ENCODE assay signal across 18 mouse cellular contexts in the genomic region with DNA sequence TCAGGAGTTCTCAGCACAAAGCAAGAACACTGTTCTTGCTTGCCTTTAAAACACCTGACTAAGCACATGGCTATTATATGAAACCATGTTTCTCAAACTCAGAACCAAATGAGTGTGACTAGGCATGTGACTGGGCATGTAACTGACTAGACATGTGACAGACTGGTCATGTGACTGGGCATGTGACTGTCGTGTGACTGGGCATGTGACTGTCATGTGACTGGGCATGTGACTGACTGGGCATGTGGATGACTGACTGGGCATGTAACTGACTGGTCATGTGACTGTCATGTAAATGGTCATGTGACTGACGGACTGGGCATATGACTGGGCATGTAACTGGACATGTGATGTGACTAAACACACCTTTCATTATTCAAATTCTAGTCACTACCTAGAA. TPM values are rescaled to one million over a fixed set of nuclear protein-coding genes. Genes with fewer than 3 reads are reported as not detected.
DNase-seq lines count a peak whose midpoint lies in the region; ATAC-seq and TF ChIP-seq lines count a peak whose summit lies in the region.
"Had no signal": no experiment of that assay in that cellular context is flagged by ENCODE, and none has a peak within 500 bp of the region (broad histone marks: within the 10 kb centered on the region; RNA-seq: fewer than 3 reads in every experiment).

No protein-coding gene starts in this region.

- no peak overlapping the region for H3K9ac ChIP-seq in kidney, embryonic 14.5 days (ENCODE audit: low read depth, low read length)
- H3K9ac ChIP-seq in MEL (ENCODE audit: control insufficient read depth, low read depth, low read length, poor library complexity, severe bottlenecking), result no peak overlapping the region
- H3K9ac ChIP-seq: embryonic facial prominence, embryonic 13.5 days; forebrain, embryonic 12.5 days; heart, embryonic 13.5 days; intestine, embryonic 15.5 days; stomach, embryonic 15.5 days had no signal

- no peak overlapping the region for H3K4me2 ChIP-seq in kidney, embryonic 14.5 days (replicated peaks; ENCODE audit: low read depth, low read length)
- H3K4me2 ChIP-seq: embryonic facial prominence, embryonic 13.5 days; forebrain, embryonic 12.5 days; heart, embryonic 13.5 days; intestine, embryonic 15.5 days; liver, embryonic 11.5 days; midbrain, embryonic 11.5 days; stomach, embryonic 15.5 days had no signal

- ATAC-seq in kidney, embryonic 14.5 days (ENCODE audit: low FRiP score, low TSS enrichment), result no peak
- ATAC-seq: intestine, embryonic 15.5 days had no signal

- H3K27ac ChIP-seq in kidney, adult 2 months (ENCODE audit: insufficient read depth, low read depth, low read length), result no peak overlapping the region
- no peak overlapping the region for H3K27ac ChIP-seq in kidney, embryonic 14.5 days (ENCODE audit: low read depth, low read length)
- H3K27ac ChIP-seq in MEL (ENCODE audit: control insufficient read depth, low read depth, low read length) (no peak overlapping the region), macrophage (peak overlapping the region; percentile 14; the same call in 1 of the 2 replicates)
- H3K27ac ChIP-seq in limb, embryonic 10.5 days, result no peak overlapping the region
- H3K27ac ChIP-seq: embryonic facial prominence, embryonic 13.5 days; forebrain, embryonic 12.5 days; heart, embryonic 13.5 days; intestine, embryonic 15.5 days; stomach, embryonic 15.5 days had no signal

- no peak for TF ChIP-seq RAD21 in MEL (IDR thresholded peaks at IDR 0.05; ENCODE audit: low read depth, low read length)

- H3K36me3 ChIP-seq in kidney, adult 2 months (ENCODE audit: control insufficient read depth, insufficient read depth, low read length), result no peaks in the 10 kb centered on the region
- H3K36me3 ChIP-seq in kidney, embryonic 14.5 days (ENCODE audit: control insufficient read depth, insufficient read depth, low read length), result no peaks in the 10 kb centered on the region
- H3K36me3 ChIP-seq in MEL (ENCODE audit: control insufficient read depth in 1 of 2, insufficient read depth in 2 of 2, low read length in 2 of 2) (no peaks in the 10 kb centered on the region), macrophage (ENCODE audit: inconsistent target) (no peaks in the 10 kb centered on the region)
- H3K36me3 ChIP-seq in limb, embryonic 10.5 days, result no peaks in the 10 kb centered on the region
- H3K36me3 ChIP-seq: embryonic facial prominence, embryonic 13.5 days; forebrain, embryonic 12.5 days; heart, embryonic 13.5 days; intestine, embryonic 15.5 days; stomach, embryonic 15.5 days had no signal

- H3K4me3 ChIP-seq in kidney, adult 2 months (ENCODE audit: insufficient read depth, low read depth, low read length), result no peak overlapping the region
- no peak overlapping the region for H3K4me3 ChIP-seq in kidney, embryonic 14.5 days (ENCODE audit: low read length)
- H3K4me3 ChIP-seq in MEL (ENCODE audit: control insufficient read depth in 1 of 2, insufficient read depth in 1 of 2, low read depth in 2 of 2, low read length in 2 of 2) (no peak overlapping the region), macrophage (ENCODE audit: inconsistent target) (no peak overlapping the region)
- no peak overlapping the region for H3K4me3 ChIP-seq in limb, embryonic 10.5 days
- H3K4me3 ChIP-seq: embryonic facial prominence, embryonic 13.5 days; forebrain, embryonic 12.5 days; heart, embryonic 13.5 days; intestine, embryonic 15.5 days; stomach, embryonic 15.5 days had no signal

- H3K79me2 ChIP-seq in MEL (ENCODE audit: control insufficient read depth, insufficient read depth, low read length, poor library complexity), result no peaks in the 10 kb centered on the region
- H3K79me2 ChIP-seq in macrophage (ENCODE audit: inconsistent target), result no peaks in the 10 kb centered on the region

- H3K4me1 ChIP-seq in kidney, adult 2 months (ENCODE audit: control insufficient read depth, insufficient read depth, low read length), result peaks cover 6% of the 10 kb centered on the region; the same call in 1 of the 2 replicates
- H3K4me1 ChIP-seq in kidney, embryonic 14.5 days (ENCODE audit: control insufficient read depth, insufficient read depth, low read length), result peaks cover 9% of the 10 kb centered on the region; the same call in 1 of the 2 replicates
- H3K4me1 ChIP-seq in MEL (ENCODE audit: control insufficient read depth in 1 of 2, insufficient read depth in 2 of 2, low read length in 2 of 2), result no peaks in the 10 kb centered on the region
- H3K4me1 ChIP-seq in limb, embryonic 10.5 days, result no peaks in the 10 kb centered on the region
- H3K4me1 ChIP-seq: embryonic facial prominence, embryonic 13.5 days; heart, embryonic 13.5 days had no signal

- no peak for TF ChIP-seq EP300 in MEL (IDR thresholded peaks at IDR 0.05; ENCODE audit: low read depth in 1 of 2, low read length in 2 of 2)

- peak; percentile 25 for DNase-seq in kidney, adult 2 months
- peak; percentile 24 to 36 for DNase-seq in B cell, adult 2 months
- no peak for DNase-seq in MEL (ENCODE audit: low read depth, low spot score)
- no peak for DNase-seq in limb, embryonic 10.5 days (ENCODE audit: low spot score)
- no peak for DNase-seq in urinary bladder, postnatal 36 days (ENCODE audit: low spot score in 2 of 2)
- DNase-seq in spleen, postnatal 14 days (ENCODE audit: low spot score in 2 of 2), result no peak
- DNase-seq: cerebellum, adult 11-12 months; kidney, postnatal 36 days; thymus, postnatal 14 days had no signal

- no peaks in the 10 kb centered on the region for H3K27me3 ChIP-seq in kidney, adult 2 months (replicated peaks; ENCODE audit: control insufficient read depth, insufficient read depth, low read length)
- no peaks in the 10 kb centered on the region for H3K27me3 ChIP-seq in kidney, embryonic 14.5 days (ENCODE audit: control insufficient read depth, insufficient read depth, low read length)
- no peaks in the 10 kb centered on the region for H3K27me3 ChIP-seq in MEL (ENCODE audit: control insufficient read depth in 1 of 2, insufficient read depth in 2 of 2, low read length in 2 of 2)
- H3K27me3 ChIP-seq in limb, embryonic 10.5 days (ENCODE audit: low read depth, poor library complexity, severe bottlenecking), result no peaks in the 10 kb centered on the region
- H3K27me3 ChIP-seq: embryonic facial prominence, embryonic 13.5 days; forebrain, embryonic 12.5 days; heart, embryonic 13.5 days; intestine, embryonic 15.5 days; stomach, embryonic 15.5 days had no signal

- no peak for TF ChIP-seq CTCF in kidney, adult 2 months (conservative IDR thresholded peaks at IDR 0.05; ENCODE audit: insufficient read depth, insufficient read length, low read depth, low read length)
- TF ChIP-seq CTCF in MEL (IDR thresholded peaks at IDR 0.05 in 2 of 3, conservative IDR thresholded peaks at IDR 0.05 in 1 of 3; ENCODE audit: control insufficient read depth in 1 of 3, insufficient read depth in 1 of 3, low read depth in 2 of 3, low read length in 3 of 3, poor library complexity in 1 of 3, severe bottlenecking in 1 of 3), result no peak

- H3K9me3 ChIP-seq in kidney, embryonic 14.5 days (ENCODE audit: control insufficient read depth, low read length), result no peaks in the 10 kb centered on the region
- H3K9me3 ChIP-seq in MEL (replicated peaks; ENCODE audit: insufficient read depth, low read length), result no peaks in the 10 kb centered on the region
- no peaks in the 10 kb centered on the region for H3K9me3 ChIP-seq in limb, embryonic 10.5 days (replicated peaks)
- H3K9me3 ChIP-seq: embryonic facial prominence, embryonic 13.5 days; forebrain, embryonic 12.5 days; heart, embryonic 13.5 days; intestine, embryonic 15.5 days; stomach, embryonic 15.5 days had no signal

- WGBS in kidney, adult 2 months, result 90% methylated on average over 2 of the region's 2 CpGs
- WGBS in kidney, embryonic 14.5 days, result 88% methylated on average over 2 of the region's 2 CpGs
- 87% methylated on average over 2 of the region's 2 CpGs for WGBS in macrophage (ENCODE audit: missing documents)
- 92% methylated on average over 2 of the region's 2 CpGs for WGBS in limb, embryonic 10.5 days

- TF ChIP-seq POLR2A in kidney, adult 2 months (IDR thresholded peaks at IDR 0.05; ENCODE audit: low read depth, low read length), result no peak
- no peak for TF ChIP-seq POLR2A in MEL (IDR thresholded peaks at IDR 0.05; ENCODE audit: control insufficient read depth in 1 of 2, insufficient read depth in 1 of 2, low read depth in 1 of 2, low read length in 2 of 2, poor library complexity in 1 of 2)

TF ChIP-seq in MEL, 35 proteins besides CTCF, POLR2A, EP300 and RAD21 (continues in another document):
- TF ChIP-seq MYB (IDR thresholded peaks at IDR 0.05; ENCODE audit: low read depth, low read length), result no peak
- TF ChIP-seq USF1 (IDR thresholded peaks at IDR 0.05; ENCODE audit: low read depth, low read length), result 0 out of 2 replicates have a peak, but pooled peaks have one; percentile 42
- TF ChIP-seq CHD1 (IDR thresholded peaks at IDR 0.05; ENCODE audit: low read depth, low read length), result no peak
- no peak for TF ChIP-seq MAX (IDR thresholded peaks at IDR 0.05; ENCODE audit: low read length)
- no peak for TF ChIP-seq RCOR1 (IDR thresholded peaks at IDR 0.05; ENCODE audit: low read depth, low read length)

RNA-seq across cellular contexts. Expression of gene Phldb2, which starts 16.8 kb away (rescaled TPM):
- 55.4 and 73.5 TPM in 2 replicates for polyA plus RNA-seq in kidney, adult 2 months (2012; rRNA removed)
- 48.1 and 79.3 TPM in 2 replicates for polyA plus RNA-seq in kidney, embryonic 14.5 days (2014; fragmentation: Nextera tagmentation; extraction: Ambion mirVana)
- not detected in 2 replicates for total RNA-seq in MEL (2012; rRNA removed)
- not detected for polyA plus RNA-seq in MEL (2012; ENCODE audit: insufficient read depth in 1 of 2, insufficient read length in 2 of 2, low read depth in 1 of 2, low replicate concordance in 2 of 2, missing spikeins in 1 of 2)
- total RNA-seq in macrophage (2018; cell fraction: chromatin; rRNA removed), result 10 to 100 TPM in 1 of 26 experiments, 1 to 10 TPM in 1, under 1 TPM in 8, not detected in 16; 0.11 to 10.3 (median 0.20) TPM
- total RNA-seq in macrophage (2018; cell fraction: cytosol; rRNA removed), result under 1 TPM in 11 of 26 experiments, not detected in 15; 0.03 to 0.09 (median 0.06) TPM
- total RNA-seq in macrophage (2018; cell fraction: nucleus; rRNA removed), result 1 to 10 TPM in 1 of 26 experiments, under 1 TPM in 5, not detected in 20; 0.15 to 2.3 (median 0.18) TPM
- polyA plus RNA-seq in macrophage (2018), result 0.04 to 0.19 TPM in 2 of 3 replicates, not detected in the other
- polyA plus RNA-seq in limb, embryonic 10.5 days (2016; fragmentation: Nextera tagmentation; extraction: Ambion mirVana), result 38.9 and 50.2 TPM in 2 replicates

RNA-seq across cellular contexts. Expression of gene Plcxd2, which starts 39.8 kb away (rescaled TPM):
- 1.4 and 1.7 TPM in 2 replicates for polyA plus RNA-seq in kidney, adult 2 months (2012; rRNA removed)
- 0.89 and 1.2 TPM in 2 replicates for polyA plus RNA-seq in kidney, embryonic 14.5 days (2014; fragmentation: Nextera tagmentation; extraction: Ambion mirVana)
- not detected in 2 replicates for total RNA-seq in MEL (2012; rRNA removed)
- polyA plus RNA-seq in MEL (2012; ENCODE audit: insufficient read depth in 1 of 2, insufficient read length in 2 of 2, low read depth in 1 of 2, low replicate concordance in 2 of 2, missing spikeins in 1 of 2) (not detected), macrophage (2018) (0.63 to 0.84 TPM (median 0.80 TPM) in 3 replicates)
- 1 to 10 TPM in 24 of 26 experiments, under 1 TPM in 2; 0.70 to 5.7 (median 2.3) TPM for total RNA-seq in macrophage (2018; cell fraction: chromatin; rRNA removed)
- total RNA-seq in macrophage (2018; cell fraction: cytosol; rRNA removed), result 1 to 10 TPM in 20 of 26 experiments, under 1 TPM in 6; 0.73 to 2.4 (median 1.6) TPM
- total RNA-seq in macrophage (2018; cell fraction: nucleus; rRNA removed), result 1 to 10 TPM; 1.4 to 6.5 (median 3.3) TPM
- 0.92 and 1.1 TPM in 2 replicates for polyA plus RNA-seq in limb, embryonic 10.5 days (2016; fragmentation: Nextera tagmentation; extraction: Ambion mirVana)

Comparison
In these comparisons a context has a peak if more than half of its experiments do, and no peak if none do; other contexts are left out.
1. DNase-seq: peak in kidney, adult 2 months (single experiment) and B cell, adult 2 months (2 of 2); none in MEL (single experiment), limb, embryonic 10.5 days (single experiment), urinary bladder, postnatal 36 days (0 of 2) and spleen, postnatal 14 days (0 of 2).
2. RNA of gene Phldb2, which starts 16.8 kb away (polyA plus RNA-seq): 48.1 to 79.3 TPM in kidney, embryonic 14.5 days, 55.4 to 73.5 TPM in kidney, adult 2 months and 38.9 to 50.2 TPM in limb, embryonic 10.5 days; 0.04 to 0.19 TPM in macrophage and not detected in MEL; every median in the first group is over 10 times any median in the second.